Mouse (Mus musculus): ENCODE measurements around the gene Mak. TPM values are rescaled to one million over a fixed set of nuclear protein-coding genes. Genes with fewer than 3 reads are reported as not detected.

The Mak gene
- polyA plus RNA-seq (2015; fragmentation: Nextera tagmentation; extraction: Ambion mirVana), result 2.6 and 2.8 TPM in 2 replicates

GRCm38 (mm10) chr13:41079421-41079780, at the start of gene Mak:
Mak (minus strand) TSS chr13:41079706.
- no peaks in the 10 kb centered on the region for H3K9me3 ChIP-seq (ENCODE audit: low read length)
- ATAC-seq (peak; percentile 96), DNase-seq (ENCODE audit: low spot score) (peak; percentile 78)
- H3K4me1 ChIP-seq (ENCODE audit: insufficient read depth, low read depth, low read length), result no peaks in the 10 kb centered on the region
- H3K9ac ChIP-seq (replicated peaks; ENCODE audit: low read depth), result no peak within 1 kb of the TSS
- under 1% methylated on average over 38 of the region's 40 CpGs for WGBS
- H3K27me3 ChIP-seq (replicated peaks; ENCODE audit: insufficient read depth, low read length), result 0 out of 2 replicates have a peak, but pooled peaks cover 5% of the 10 kb centered on the region
- TF ChIP-seq EP300 (IDR thresholded peaks at IDR 0.05) (no peak), CTCF (IDR thresholded peaks at IDR 0.05) (no peak)
- no peak within 1 kb of the TSS for H3K27ac ChIP-seq (ENCODE audit: low read length)
- no peaks in the 10 kb centered on the region for H3K36me3 ChIP-seq (ENCODE audit: insufficient read depth, low read length)
- H3K4me2 ChIP-seq (replicated peaks; ENCODE audit: low read depth, low read length), result peak within 1 kb of the TSS; percentile 68
- H3K4me3 ChIP-seq (ENCODE audit: low read depth, low read length), result peak within 1 kb of the TSS; percentile 36

- Histone ChIP-seq H3K27ac (ENCODE audit: low read length) (no peak overlapping the region), H3K4me3 (ENCODE audit: low read depth, low read length) (no peak overlapping the region), H3K9ac (replicated peaks; ENCODE audit: low read depth) (no peak overlapping the region), H3K36me3 (ENCODE audit: insufficient read depth, low read length) (no peaks in the 10 kb centered on the region), H3K9me3 (ENCODE audit: low read length) (no peaks in the 10 kb centered on the region), H3K27me3 (replicated peaks; ENCODE audit: insufficient read depth, low read length) (no peaks in the 10 kb centered on the region), H3K4me1 (ENCODE audit: insufficient read depth, low read depth, low read length) (no peaks in the 10 kb centered on the region), H3K4me2 (replicated peaks; ENCODE audit: low read depth, low read length) (no peak overlapping the region)
- WGBS, result 82% methylated on average over 8 of the region's 8 CpGs
- DNase-seq (ENCODE audit: low spot score), result no peak
- ATAC-seq, result no peak
- no peak for TF ChIP-seq CTCF (IDR thresholded peaks at IDR 0.05)
- no peak for TF ChIP-seq EP300 (IDR thresholded peaks at IDR 0.05)
Observed at GRCm38 (mm10) chr13:41129061-41129460, 49.6 kb upstream of the Mak start.

- TF ChIP-seq CTCF (IDR thresholded peaks at IDR 0.05) (no peak), EP300 (IDR thresholded peaks at IDR 0.05) (no peak)
- H3K4me2 ChIP-seq (replicated peaks; ENCODE audit: low read depth, low read length), result no peak overlapping the region
- H3K27me3 ChIP-seq (replicated peaks; ENCODE audit: insufficient read depth, low read length), result no peaks in the 10 kb centered on the region
- DNase-seq (ENCODE audit: low spot score), result no peak
- H3K9ac ChIP-seq (replicated peaks; ENCODE audit: low read depth), result no peak overlapping the region
- 79% methylated on average over 8 of the region's 8 CpGs for WGBS
- H3K27ac ChIP-seq (ENCODE audit: low read length), result no peak overlapping the region
- ATAC-seq, result no peak
- no peaks in the 10 kb centered on the region for H3K36me3 ChIP-seq (ENCODE audit: insufficient read depth, low read length)
- H3K4me1 ChIP-seq (ENCODE audit: insufficient read depth, low read depth, low read length), result no peaks in the 10 kb centered on the region
- no peak overlapping the region for H3K4me3 ChIP-seq (ENCODE audit: low read depth, low read length)
- H3K9me3 ChIP-seq (ENCODE audit: low read length), result no peaks in the 10 kb centered on the region
Observed at GRCm38 (mm10) chr13:41128326-41128725, 48.8 kb upstream of the Mak start.

- no peak for ATAC-seq
- H3K27me3 ChIP-seq (replicated peaks; ENCODE audit: insufficient read depth, low read length), result no peaks in the 10 kb centered on the region
- no peak overlapping the region for H3K4me2 ChIP-seq (replicated peaks; ENCODE audit: low read depth, low read length)
- H3K36me3 ChIP-seq (ENCODE audit: insufficient read depth, low read length), result no peaks in the 10 kb centered on the region
- H3K9me3 ChIP-seq (ENCODE audit: low read length), result no peaks in the 10 kb centered on the region
- WGBS, result 93% methylated on average over 6 of the region's 6 CpGs
- H3K4me1 ChIP-seq (ENCODE audit: insufficient read depth, low read depth, low read length), result no peaks in the 10 kb centered on the region
- no peak overlapping the region for H3K9ac ChIP-seq (replicated peaks; ENCODE audit: low read depth)
- H3K27ac ChIP-seq (ENCODE audit: low read length), result no peak overlapping the region
- TF ChIP-seq EP300 (IDR thresholded peaks at IDR 0.05), result no peak
- no peak for TF ChIP-seq CTCF (IDR thresholded peaks at IDR 0.05)
- DNase-seq (ENCODE audit: low spot score), result no peak
- no peak overlapping the region for H3K4me3 ChIP-seq (ENCODE audit: low read depth, low read length)
Observed at GRCm38 (mm10) chr13:41123666-41124225, 44.2 kb upstream of the Mak start.

GRCm38 (mm10) chr13:41119152-41119945, 39.8 kb upstream of the Mak start:
- Histone ChIP-seq H3K4me1 (ENCODE audit: insufficient read depth, low read depth, low read length) (no peaks in the 10 kb centered on the region), H3K9me3 (ENCODE audit: low read length) (no peaks in the 10 kb centered on the region), H3K27ac (ENCODE audit: low read length) (no peak overlapping the region), H3K4me2 (replicated peaks; ENCODE audit: low read depth, low read length) (no peak overlapping the region), H3K36me3 (ENCODE audit: insufficient read depth, low read length) (no peaks in the 10 kb centered on the region), H3K4me3 (ENCODE audit: low read depth, low read length) (no peak overlapping the region), H3K9ac (replicated peaks; ENCODE audit: low read depth) (no peak overlapping the region), H3K27me3 (replicated peaks; ENCODE audit: insufficient read depth, low read length) (0 out of 2 replicates have a peak, but pooled peaks cover 3% of the 10 kb centered on the region)
- DNase-seq (ENCODE audit: low spot score), result no peak
- WGBS, result 24% methylated on average over 9 of the region's 9 CpGs
- TF ChIP-seq CTCF (IDR thresholded peaks at IDR 0.05), result no peak
- TF ChIP-seq EP300 (IDR thresholded peaks at IDR 0.05), result no peak
- ATAC-seq, result no peak

- H3K27ac ChIP-seq (ENCODE audit: low read length), result no peak within 1 kb of the TSS
- peak within 1 kb of the TSS; percentile 27 for H3K4me2 ChIP-seq (replicated peaks; ENCODE audit: low read depth, low read length)
- no peaks in the 10 kb centered on the region for H3K4me1 ChIP-seq (ENCODE audit: insufficient read depth, low read depth, low read length)
- no peaks in the 10 kb centered on the region for H3K36me3 ChIP-seq (ENCODE audit: insufficient read depth, low read length)
- TF ChIP-seq CTCF (IDR thresholded peaks at IDR 0.05), result no peak
- H3K9me3 ChIP-seq (ENCODE audit: low read length), result no peaks in the 10 kb centered on the region
- H3K27me3 ChIP-seq (replicated peaks; ENCODE audit: insufficient read depth, low read length), result 0 out of 2 replicates have a peak, but pooled peaks cover 3% of the 10 kb centered on the region
- ATAC-seq, result no peak
- peak; percentile 9 for DNase-seq (ENCODE audit: low spot score)
- no peak within 1 kb of the TSS for H3K4me3 ChIP-seq (ENCODE audit: low read depth, low read length)
- WGBS, result 29% methylated on average over 14 of the region's 14 CpGs
- no peak within 1 kb of the TSS for H3K9ac ChIP-seq (replicated peaks; ENCODE audit: low read depth)
Observed at GRCm38 (mm10) chr13:41113940-41114339, 34.4 kb upstream of the Mak start, which contains the start of gene Sycp2l. Sycp2l (plus strand) TSS chr13:41114307.
